Mouse (Mus musculus): ENCODE measurements at regions not wholly inside any gene's neighbourhood (a gene's known extent, or its start where the extent isn't known, plus 50 kb on each side); places are given as distances from the start of the nearest gene placed in this dataset.

DNA sequence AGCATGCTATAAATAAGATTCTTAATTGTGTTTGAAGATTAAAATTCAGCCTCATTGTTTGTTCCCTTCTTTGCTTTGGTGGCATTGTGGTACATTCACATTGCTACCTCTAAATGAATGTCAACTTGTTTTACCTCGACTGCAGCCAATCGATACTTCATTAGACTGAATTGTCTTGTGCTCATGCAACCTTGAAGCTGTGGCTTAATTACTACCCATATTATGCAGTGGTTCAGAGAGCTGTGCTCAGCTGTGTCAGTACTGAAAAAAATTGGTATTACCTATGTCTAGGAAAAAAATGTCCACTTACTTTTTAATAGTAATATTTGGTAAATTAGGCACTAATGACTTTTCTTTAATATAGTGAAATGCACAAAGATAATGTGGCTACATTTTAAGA is 1523.6 kb upstream of the Gm8797 start:
- H3K27me3 ChIP-seq (ENCODE audit: insufficient read depth, low read length), result no peaks in the 10 kb centered on the region
- no peak overlapping the region for H3K9ac ChIP-seq (replicated peaks; ENCODE audit: low read length)
- no peak for TF ChIP-seq CTCF (IDR thresholded peaks at IDR 0.05; ENCODE audit: low read depth)
- no peaks in the 10 kb centered on the region for H3K9me3 ChIP-seq (ENCODE audit: low read length)
- H3K4me3 ChIP-seq (ENCODE audit: low read length), result no peak overlapping the region
- DNase-seq (ENCODE audit: low spot score) (no peak), ATAC-seq (no peak)
- no peaks in the 10 kb centered on the region for H3K36me3 ChIP-seq (ENCODE audit: insufficient read depth, low read length)
- H3K27ac ChIP-seq, result no peak overlapping the region
- no peaks in the 10 kb centered on the region for H3K4me1 ChIP-seq (ENCODE audit: insufficient read depth, low read length)
- H3K4me2 ChIP-seq (ENCODE audit: low read depth, low read length), result no peak overlapping the region
- 70% methylated on average over 2 of the region's 2 CpGs for WGBS

- H3K4me2 ChIP-seq (ENCODE audit: low read depth, low read length), result no peak overlapping the region
- H3K27ac ChIP-seq, result no peak overlapping the region
- no peak for TF ChIP-seq CTCF (IDR thresholded peaks at IDR 0.05; ENCODE audit: low read depth)
- H3K27me3 ChIP-seq (ENCODE audit: insufficient read depth, low read length), result no peaks in the 10 kb centered on the region
- ATAC-seq (no peak), DNase-seq (ENCODE audit: low spot score) (no peak)
- no peak overlapping the region for H3K4me3 ChIP-seq (ENCODE audit: low read length)
- H3K9ac ChIP-seq (replicated peaks; ENCODE audit: low read length), result no peak overlapping the region
- H3K36me3 ChIP-seq (ENCODE audit: insufficient read depth, low read length), result no peaks in the 10 kb centered on the region
- no peaks in the 10 kb centered on the region for H3K9me3 ChIP-seq (ENCODE audit: low read length)
- 100% methylated on average over 1 of the region's 1 CpGs for WGBS
- H3K4me1 ChIP-seq (ENCODE audit: insufficient read depth, low read length), result no peaks in the 10 kb centered on the region
These were observed 1479.2 kb upstream of the Gm8797 start for GRCm38 (mm10) chr3:4271361-4271760.

DNA sequence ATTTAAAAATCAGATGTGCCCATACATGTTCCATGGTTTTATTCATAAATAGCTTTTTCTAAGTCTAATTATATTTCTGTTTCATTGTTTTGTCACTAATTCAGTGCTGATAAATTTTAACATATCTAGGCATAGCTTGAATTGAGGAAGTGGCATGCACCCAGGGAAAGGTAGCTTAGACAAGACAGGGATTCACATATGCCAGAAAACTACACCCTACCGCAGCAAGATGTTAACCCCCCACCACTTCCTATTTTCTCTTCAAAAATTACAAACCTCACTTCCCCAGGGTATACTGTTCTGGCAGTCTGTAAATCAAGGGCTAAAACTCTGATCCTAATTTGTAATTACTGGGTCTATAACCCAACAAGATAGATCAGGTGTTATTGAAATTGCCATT is 1476.0 kb upstream of the Gm8797 start:
- no peak overlapping the region for H3K27ac ChIP-seq
- H3K27me3 ChIP-seq (ENCODE audit: insufficient read depth, low read length), result no peaks in the 10 kb centered on the region
- no peak overlapping the region for H3K9ac ChIP-seq (replicated peaks; ENCODE audit: low read length)
- H3K4me2 ChIP-seq (ENCODE audit: low read depth, low read length), result no peak overlapping the region
- H3K9me3 ChIP-seq (ENCODE audit: low read length), result no peaks in the 10 kb centered on the region
- 29% methylated on average over 1 of the region's 1 CpGs for WGBS
- no peak for DNase-seq (ENCODE audit: low spot score)
- no peaks in the 10 kb centered on the region for H3K36me3 ChIP-seq (ENCODE audit: insufficient read depth, low read length)
- H3K4me1 ChIP-seq (ENCODE audit: insufficient read depth, low read length), result no peaks in the 10 kb centered on the region
- ATAC-seq, result no peak
- TF ChIP-seq CTCF (IDR thresholded peaks at IDR 0.05; ENCODE audit: low read depth), result no peak
- no peak overlapping the region for H3K4me3 ChIP-seq (ENCODE audit: low read length)

DNA sequence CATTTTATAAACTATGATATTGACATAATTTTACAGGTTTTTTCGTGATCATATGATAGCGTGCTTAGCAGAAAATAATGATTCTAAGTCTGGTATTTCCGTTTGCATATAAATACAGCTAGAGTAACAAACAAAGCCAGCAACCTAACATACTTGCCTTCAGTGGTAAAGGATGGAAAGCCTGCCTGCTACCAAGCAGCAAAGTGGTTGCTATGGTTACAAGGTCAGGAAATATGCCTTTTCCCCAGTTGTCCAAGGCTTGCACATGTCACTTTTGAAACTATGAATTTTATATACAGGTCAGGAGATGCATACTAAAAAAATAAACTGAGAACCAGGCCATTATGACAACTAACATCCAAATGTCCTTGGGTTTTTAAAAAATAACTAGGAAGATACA is 1472.6 kb upstream of the Gm8797 start:
- H3K4me1 ChIP-seq (ENCODE audit: insufficient read depth, low read length), result no peaks in the 10 kb centered on the region
- DNase-seq (ENCODE audit: low spot score), result peak; percentile 69
- TF ChIP-seq CTCF (IDR thresholded peaks at IDR 0.05; ENCODE audit: low read depth), result no peak
- WGBS, result 9% methylated on average over 3 of the region's 3 CpGs
- H3K4me3 ChIP-seq (ENCODE audit: low read length), result no peak overlapping the region
- H3K9ac ChIP-seq (replicated peaks; ENCODE audit: low read length), result no peak overlapping the region
- peak; percentile 85 for ATAC-seq
- H3K4me2 ChIP-seq (ENCODE audit: low read depth, low read length), result no peak overlapping the region
- no peaks in the 10 kb centered on the region for H3K36me3 ChIP-seq (ENCODE audit: insufficient read depth, low read length)
- no peak overlapping the region for H3K27ac ChIP-seq
- no peaks in the 10 kb centered on the region for H3K9me3 ChIP-seq (ENCODE audit: low read length)
- H3K27me3 ChIP-seq (ENCODE audit: insufficient read depth, low read length), result no peaks in the 10 kb centered on the region

- DNase-seq (ENCODE audit: low spot score) (no peak), ATAC-seq (no peak)
- Histone ChIP-seq H3K9ac (replicated peaks; ENCODE audit: low read length) (no peak overlapping the region), H3K4me3 (ENCODE audit: low read length) (no peak overlapping the region), H3K4me2 (ENCODE audit: low read depth, low read length) (no peak overlapping the region), H3K27ac (no peak overlapping the region), H3K36me3 (ENCODE audit: insufficient read depth, low read length) (no peaks in the 10 kb centered on the region), H3K9me3 (ENCODE audit: low read length) (no peaks in the 10 kb centered on the region), H3K4me1 (ENCODE audit: insufficient read depth, low read length) (no peaks in the 10 kb centered on the region), H3K27me3 (ENCODE audit: insufficient read depth, low read length) (no peaks in the 10 kb centered on the region)
- no peak for TF ChIP-seq CTCF (IDR thresholded peaks at IDR 0.05; ENCODE audit: low read depth)
- 18% methylated on average over 6 of the region's 6 CpGs for WGBS
These were observed 1470.1 kb upstream of the Gm8797 start for GRCm38 (mm10) chr3:4280366-4281020.

DNA sequence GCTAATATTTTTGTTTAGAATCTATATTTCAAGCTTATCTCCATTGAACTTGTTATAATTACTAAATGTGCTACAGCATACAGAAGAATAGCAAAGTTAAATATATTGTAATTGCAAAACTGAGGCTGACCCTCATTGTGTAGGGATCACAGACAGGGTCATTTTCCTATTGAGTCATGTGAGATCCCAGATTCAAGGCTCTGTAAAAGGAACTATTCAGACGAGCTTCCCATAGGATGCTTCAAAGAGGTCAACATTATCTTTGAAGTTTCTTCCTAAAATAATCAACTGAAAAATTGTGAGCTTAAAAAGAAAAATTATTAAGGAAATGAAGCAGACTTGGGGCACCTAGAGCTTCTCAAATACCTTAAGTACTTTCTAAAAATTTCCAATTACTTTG is 1469.5 kb upstream of the Gm8797 start:
- ATAC-seq, result no peak
- H3K4me1 ChIP-seq (ENCODE audit: insufficient read depth, low read length), result no peaks in the 10 kb centered on the region
- WGBS, result 18% methylated on average over 1 of the region's 1 CpGs
- no peak overlapping the region for H3K4me3 ChIP-seq (ENCODE audit: low read length)
- no peak overlapping the region for H3K4me2 ChIP-seq (ENCODE audit: low read depth, low read length)
- TF ChIP-seq CTCF (IDR thresholded peaks at IDR 0.05; ENCODE audit: low read depth), result no peak
- H3K36me3 ChIP-seq (ENCODE audit: insufficient read depth, low read length), result no peaks in the 10 kb centered on the region
- H3K9me3 ChIP-seq (ENCODE audit: low read length), result no peaks in the 10 kb centered on the region
- DNase-seq (ENCODE audit: low spot score), result no peak
- H3K27ac ChIP-seq, result no peak overlapping the region
- H3K9ac ChIP-seq (replicated peaks; ENCODE audit: low read length), result no peak overlapping the region
- no peaks in the 10 kb centered on the region for H3K27me3 ChIP-seq (ENCODE audit: insufficient read depth, low read length)

DNA sequence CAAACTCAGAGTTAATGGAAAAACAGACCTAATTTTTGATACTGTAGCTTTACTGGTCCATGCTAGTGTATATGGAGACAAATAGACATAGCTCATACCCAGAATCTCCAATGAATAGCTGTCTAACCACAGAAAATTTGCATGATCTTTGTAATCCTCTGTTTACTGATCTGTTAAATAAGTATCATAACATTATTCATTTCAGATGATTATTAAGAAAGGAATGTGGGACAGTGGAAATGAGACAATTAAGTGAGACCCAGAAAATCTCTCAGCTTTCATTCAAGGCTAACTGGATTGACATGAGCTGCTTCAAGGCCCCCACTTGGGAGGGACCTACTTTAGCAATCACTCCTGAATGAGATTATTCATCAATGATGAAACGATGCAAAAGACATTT is 1463.5 kb upstream of the Gm8797 start:
- H3K27me3 ChIP-seq (ENCODE audit: insufficient read depth, low read length), result no peaks in the 10 kb centered on the region
- no peak overlapping the region for H3K27ac ChIP-seq
- TF ChIP-seq CTCF (IDR thresholded peaks at IDR 0.05; ENCODE audit: low read depth), result no peak
- H3K4me3 ChIP-seq (ENCODE audit: low read length), result no peak overlapping the region
- H3K4me1 ChIP-seq (ENCODE audit: insufficient read depth, low read length), result no peaks in the 10 kb centered on the region
- H3K4me2 ChIP-seq (ENCODE audit: low read depth, low read length), result no peak overlapping the region
- no peaks in the 10 kb centered on the region for H3K9me3 ChIP-seq (ENCODE audit: low read length)
- ATAC-seq, result no peak
- H3K36me3 ChIP-seq (ENCODE audit: insufficient read depth, low read length), result no peaks in the 10 kb centered on the region
- 80% methylated on average over 1 of the region's 1 CpGs for WGBS
- H3K9ac ChIP-seq (replicated peaks; ENCODE audit: low read length), result no peak overlapping the region
- DNase-seq (ENCODE audit: low spot score), result no peak

Measured in hindbrain, postnatal 0 days (tissue).